Mouse (Mus musculus) forebrain, embryonic 16.5 days (tissue): ENCODE results near the gene Ntsr2. TPM values are rescaled to one million over a fixed set of nuclear protein-coding genes. Genes with fewer than 3 reads are reported as not detected.
A peak's percentile ranks its signal among the peaks of the same experiment; 100 is the strongest.
"Not testable (repeated sequence)": the region's sequence is repeated elsewhere in the genome, so short reads cannot be mapped to it uniquely, and the experiment has no call there.

Experiments
- ATAC-seq: fragments of 200-750 bp; cut with Nextera tagmentation; 2 replicates; pipeline ENCODE4 v1.8.0; 2017; ENCODE audit warnings: mild to moderate bottlenecking, moderate library complexity
- H3K27ac ChIP-seq: fragments of 300-500 bp; sonication (generic); 2 replicates; pipeline ENCODE4 v1.5.1; 2014; ENCODE audit warnings: low read length, control low read depth
- H3K27me3 ChIP-seq: fragments of 300-500 bp; sonication (generic); replicated peaks from 2 replicates; pipeline ENCODE4 v1.6.1; 2014; ENCODE audit warnings: low read length; ENCODE audit not compliant: control insufficient read depth, insufficient read depth
- H3K36me3 ChIP-seq: fragments of 300-500 bp; sonication (generic); 2 replicates; pipeline ENCODE4 v1.6.1; 2014; ENCODE audit not compliant: control insufficient read depth, insufficient read depth
- H3K4me1 ChIP-seq: fragments of 300-500 bp; sonication (generic); replicated peaks from 2 replicates; pipeline ENCODE4 v1.6.1; 2014; ENCODE audit warnings: low read length; ENCODE audit not compliant: control insufficient read depth, insufficient read depth
- H3K4me2 ChIP-seq: fragments of 300-500 bp; sonication (generic); 2 replicates; pipeline ENCODE4 v1.6.1; 2014; ENCODE audit warnings: mild to moderate bottlenecking, low read length, control low read depth
- H3K4me3 ChIP-seq: fragments of 300-500 bp; sonication (generic); replicated peaks from 2 replicates; pipeline ENCODE4 v1.5.1; 2014; ENCODE audit warnings: mild to moderate bottlenecking, low read length, control low read depth
- H3K9ac ChIP-seq: fragments of 300-500 bp; sonication (generic); replicated peaks from 2 replicates; pipeline ENCODE4 v1.6.1; 2014; ENCODE audit warnings: low read depth, low read length, control low read depth
- H3K9me3 ChIP-seq: fragments of 300-500 bp; sonication (generic); 2 replicates; pipeline ENCODE4 v1.6.1; 2016; ENCODE audit warnings: low read length; ENCODE audit not compliant: control insufficient read depth
- WGBS: fragments of 180-500 bp; shearing (Covaris S2); extraction: QIAGEN DNeasy Blood & Tissue Kit; methylation state at CpG from one replicate; pipeline ENCODE4 v1.1.7; 2014; 5-methylcytosine and 5-hydroxymethylcytosine counted together
- polyA plus RNA-seq: library from polyadenylated mRNA; unstranded; fragments of >200 nt; fragmentation: Nextera tagmentation; extraction: Ambion mirVana; gene quantifications from 2 replicates; pipeline ENCODE4 v1.2.1, GENCODE M21; 2015

The Ntsr2 gene
- polyA plus RNA-seq, 1 experiment from 2014 or later = 2.9 TPM

DNA sequence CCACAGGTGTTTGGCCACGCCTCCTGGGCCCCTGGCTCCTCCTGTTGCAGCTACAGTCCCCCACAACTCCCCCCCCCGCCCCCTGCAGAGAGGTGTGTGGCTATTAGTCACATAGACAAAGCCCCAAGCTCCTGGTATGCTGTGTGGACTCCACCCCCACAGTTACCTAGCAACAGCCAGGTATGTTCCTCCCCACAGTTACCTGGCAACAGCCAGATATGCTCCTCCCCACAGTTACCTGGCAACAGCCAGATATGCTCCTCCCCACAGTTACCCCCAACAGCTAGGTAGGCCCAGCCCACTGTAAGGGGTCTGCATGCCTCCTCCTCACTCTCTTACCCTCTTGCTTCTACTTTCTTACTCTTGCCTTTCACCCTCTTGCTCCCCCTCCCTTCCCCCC, 11.8 kb downstream of the Ntsr2 start:
- Histone ChIP-seq H3K9me3 (no peaks in the 10 kb centered on the region), H3K36me3 (no peaks in the 10 kb centered on the region), H3K4me3 (no peak overlapping the region), H3K4me2 (no peak overlapping the region), H3K9ac (no peak overlapping the region), H3K4me1 (peaks cover 8% of the 10 kb centered on the region), H3K27ac (no peak overlapping the region), H3K27me3 (no peaks in the 10 kb centered on the region)
- ATAC-seq = peak; percentile 47
- WGBS = no CpG with 5 or more reads among the region's 2 CpGs

DNA sequence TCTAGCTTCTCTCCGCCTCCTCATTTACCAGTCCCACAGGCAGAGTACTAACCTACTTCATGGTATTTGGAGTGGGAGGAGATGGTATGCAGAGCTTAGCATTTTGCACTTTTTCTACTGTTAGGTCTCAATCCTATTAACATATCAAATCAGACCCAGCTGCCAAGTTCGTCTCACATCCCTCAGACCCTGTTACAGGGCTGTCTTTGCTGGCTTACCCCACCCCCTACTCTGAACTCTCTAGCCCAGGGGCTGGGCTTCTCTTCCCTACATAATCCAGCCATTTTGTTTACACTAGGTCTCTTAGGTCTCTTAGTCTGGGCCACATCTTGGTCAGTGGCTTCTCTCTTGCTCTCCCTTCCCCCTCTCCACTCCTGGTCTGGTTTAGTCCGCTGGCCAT, 16.0 kb downstream of the Ntsr2 start:
- no peak for ATAC-seq
- Histone ChIP-seq H3K4me2 (no peak overlapping the region), H3K9me3 (no peaks in the 10 kb centered on the region), H3K27ac (no peak overlapping the region), H3K4me3 (no peak overlapping the region), H3K36me3 (no peaks in the 10 kb centered on the region), H3K9ac (no peak overlapping the region), H3K27me3 (no peaks in the 10 kb centered on the region), H3K4me1 (peaks cover 3% of the 10 kb centered on the region)
- 60% methylated on average over 3 of the region's 3 CpGs for WGBS

DNA sequence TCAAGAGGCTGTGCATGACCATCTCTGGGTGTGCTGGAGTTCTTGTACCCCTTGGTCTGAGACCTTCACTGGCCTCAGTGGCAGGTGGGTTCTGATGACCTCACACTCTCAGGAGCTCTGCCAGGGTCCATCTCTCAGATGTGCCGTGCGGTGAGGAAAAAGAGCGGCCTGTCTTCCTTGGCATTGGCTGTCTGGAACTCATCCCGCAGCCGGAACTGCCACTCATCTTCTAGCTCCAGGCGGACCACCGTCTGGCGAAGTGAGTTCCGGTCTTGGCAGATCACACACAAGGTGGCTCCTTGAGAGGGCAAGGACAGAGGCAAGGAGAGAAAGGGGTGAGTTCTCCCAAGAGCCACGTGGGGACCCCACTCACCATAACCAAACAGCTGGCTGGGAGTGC, 19.1 kb downstream of the Ntsr2 start:
- H3K27ac ChIP-seq = no peak overlapping the region
- no peak overlapping the region for H3K4me3 ChIP-seq
- H3K36me3 ChIP-seq = no peaks in the 10 kb centered on the region
- no peaks in the 10 kb centered on the region for H3K27me3 ChIP-seq
- 93% methylated on average over 10 of the region's 10 CpGs for WGBS
- peaks cover 3% of the 10 kb centered on the region for H3K4me1 ChIP-seq
- no peak overlapping the region for H3K4me2 ChIP-seq
- no peak overlapping the region for H3K9ac ChIP-seq
- no peaks in the 10 kb centered on the region for H3K9me3 ChIP-seq
- ATAC-seq = no peak

DNA sequence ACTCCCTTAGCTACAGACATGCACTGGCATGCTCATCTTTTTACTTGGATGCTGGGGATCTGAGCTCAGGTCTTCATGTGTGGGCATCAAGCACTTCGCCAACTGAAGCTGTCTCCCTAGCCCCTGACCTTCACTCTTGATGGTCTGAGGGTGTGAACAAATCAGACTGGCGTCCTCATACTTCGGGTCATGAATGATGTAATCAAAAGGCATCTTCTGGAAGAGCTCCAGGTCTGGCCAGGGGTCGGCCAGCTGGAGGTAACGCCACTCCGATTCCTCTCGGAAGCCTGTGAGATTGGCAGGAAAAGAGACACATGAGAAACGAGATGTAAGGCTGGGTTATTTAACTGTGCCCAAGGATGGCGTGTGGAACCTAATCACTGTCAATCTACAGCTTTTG, 37.4 kb downstream of the Ntsr2 start:
- Histone ChIP-seq H3K36me3 (no peaks in the 10 kb centered on the region), H3K9ac (no peak overlapping the region), H3K27me3 (no peaks in the 10 kb centered on the region), H3K4me1 (no peaks in the 10 kb centered on the region), H3K4me2 (no peak overlapping the region), H3K27ac (no peak overlapping the region), H3K9me3 (no peaks in the 10 kb centered on the region), H3K4me3 (no peak overlapping the region)
- WGBS = 90% methylated on average over 9 of the region's 9 CpGs
- ATAC-seq = no peak

DNA sequence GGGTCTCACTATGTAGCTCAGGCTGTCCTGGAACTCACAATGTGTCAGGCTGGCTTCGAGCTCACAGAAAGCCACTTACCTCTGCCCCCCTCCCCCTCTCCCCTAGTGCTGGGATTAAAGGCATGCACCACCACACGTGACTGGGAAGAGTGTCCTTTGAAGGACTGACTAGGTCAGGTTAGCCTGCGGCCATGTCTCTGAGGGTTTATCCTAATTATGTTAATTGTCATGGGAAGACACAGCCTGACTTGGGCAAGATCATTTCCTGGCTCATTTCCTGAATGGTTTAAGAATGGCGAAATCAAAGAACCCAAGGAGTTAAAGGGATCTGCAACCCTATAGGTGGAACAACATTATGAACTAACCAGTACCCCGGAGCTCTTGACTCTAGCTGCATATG, 41.6 kb downstream of the Ntsr2 start:
- H3K27me3 ChIP-seq = no peaks in the 10 kb centered on the region
- H3K36me3 ChIP-seq = no peaks in the 10 kb centered on the region
- no peaks in the 10 kb centered on the region for H3K9me3 ChIP-seq
- whole genome bisulfite sequencing = 72% methylated on average over 5 of the region's 5 CpGs
- ATAC-seq = no peak
- no peak overlapping the region for H3K4me2 ChIP-seq
- H3K4me1 ChIP-seq = no peaks in the 10 kb centered on the region
- no peak overlapping the region for H3K9ac ChIP-seq
- no peak overlapping the region for H3K4me3 ChIP-seq
- no peak overlapping the region for H3K27ac ChIP-seq

DNA sequence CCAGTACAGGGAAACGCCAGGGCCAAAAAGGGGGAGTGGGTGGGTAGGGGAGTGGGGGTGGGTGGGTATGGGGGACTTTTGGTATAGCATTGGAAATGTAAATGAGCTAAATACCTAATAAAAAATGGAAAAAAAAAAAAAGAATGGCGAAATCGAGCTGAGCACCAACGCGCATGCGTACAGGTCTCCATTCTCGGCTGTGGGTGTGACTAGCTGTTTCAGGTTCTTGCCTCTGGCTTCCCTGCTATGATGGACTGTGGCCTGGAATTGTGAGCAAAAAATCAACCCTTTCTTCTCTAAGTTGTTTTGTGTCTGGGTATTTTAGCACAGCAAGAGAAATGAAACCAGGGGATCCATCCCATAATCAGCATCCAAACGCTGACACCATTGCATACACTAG, 42.1 kb downstream of the Ntsr2 start:
- not testable (repeated sequence) for H3K9me3 ChIP-seq, H3K9ac ChIP-seq, H3K36me3 ChIP-seq, H3K27ac ChIP-seq, H3K4me2 ChIP-seq, H3K27me3 ChIP-seq, H3K4me1 ChIP-seq, H3K4me3 ChIP-seq, ATAC-seq
- WGBS = 98% methylated on average over 7 of the region's 8 CpGs

DNA sequence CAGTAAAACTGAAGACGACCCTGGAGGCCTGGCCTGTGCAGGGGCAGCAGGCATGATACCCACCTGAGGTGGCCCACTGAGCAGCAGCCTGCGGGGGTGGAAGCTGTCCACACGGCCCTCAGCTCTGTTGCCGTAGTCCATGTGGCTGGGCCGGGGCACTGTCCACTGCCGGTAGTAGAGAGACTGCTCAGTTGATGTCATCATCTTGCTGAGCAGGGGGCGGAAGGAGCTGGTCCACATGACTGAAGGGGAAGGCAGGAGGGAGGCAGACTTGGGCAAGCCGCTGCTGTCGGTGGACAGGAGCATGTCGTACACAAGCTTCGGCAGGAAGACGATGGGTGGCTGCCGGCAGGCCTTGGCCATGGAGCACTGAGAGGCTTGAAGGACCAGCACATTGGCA, 43.0 kb downstream of the Ntsr2 start:
- no peak overlapping the region for H3K9ac ChIP-seq
- no peaks in the 10 kb centered on the region for H3K27me3 ChIP-seq
- no peak overlapping the region for H3K4me2 ChIP-seq
- ATAC-seq = no peak
- WGBS = 91% methylated on average over 13 of the region's 13 CpGs
- no peaks in the 10 kb centered on the region for H3K4me1 ChIP-seq
- H3K36me3 ChIP-seq = no peaks in the 10 kb centered on the region
- no peak overlapping the region for H3K4me3 ChIP-seq
- H3K9me3 ChIP-seq = no peaks in the 10 kb centered on the region
- no peak overlapping the region for H3K27ac ChIP-seq

DNA sequence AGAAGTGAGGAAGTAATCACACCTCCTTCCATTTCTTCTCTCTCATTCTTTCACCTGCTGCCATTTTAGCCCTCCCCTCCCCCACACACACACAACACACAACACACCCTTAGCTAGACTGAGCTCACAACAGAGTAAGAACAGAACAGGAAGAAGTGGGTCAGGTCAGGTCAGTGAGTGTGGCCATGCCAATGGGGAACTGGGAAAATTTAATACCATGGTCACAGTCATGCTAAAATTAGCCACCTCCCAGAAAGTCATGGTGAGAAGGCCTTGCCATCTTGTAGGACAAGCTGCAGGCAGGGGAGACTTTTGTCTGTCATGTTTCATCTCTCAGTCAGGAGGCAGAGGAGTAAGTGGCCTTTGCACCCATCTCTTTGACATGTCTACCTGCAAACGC, 45.5 kb downstream of the Ntsr2 start:
- WGBS = 96% methylated on average over 1 of the region's 1 CpGs

More for the DNA sequence above, 45.5 kb downstream of the Ntsr2 start:
- no peak for ATAC-seq
- Histone ChIP-seq H3K9me3 (no peaks in the 10 kb centered on the region), H3K4me1 (no peaks in the 10 kb centered on the region), H3K27me3 (no peaks in the 10 kb centered on the region), H3K9ac (no peak overlapping the region), H3K4me3 (no peak overlapping the region), H3K4me2 (no peak overlapping the region), H3K36me3 (no peaks in the 10 kb centered on the region), H3K27ac (no peak overlapping the region)

Other genes with a start within 250 kb of the Ntsr2 start
- 19.5 and 23.0 TPM in 2 replicates for gene Lpin1, start 42.4 kb upstream of the Ntsr2 start, polyA plus RNA-seq
- gene Greb1, start 147.5 kb downstream of the Ntsr2 start, polyA plus RNA-seq = 0.56 and 0.72 TPM in 2 replicates
- gene E2f6, start 157.6 kb downstream of the Ntsr2 start, polyA plus RNA-seq = 28.0 and 28.6 TPM in 2 replicates
- 15.6 and 15.9 TPM in 2 replicates for gene Rock2, start 241.5 kb downstream of the Ntsr2 start, polyA plus RNA-seq